Mouse (Mus musculus): ENCODE data around the gene Samd8. TPM values are rescaled to one million over a fixed set of nuclear protein-coding genes. Genes with fewer than 3 reads are reported as not detected.

Gene Samd8
- total and polyA plus RNA-seq, 2 experiments from 2014 or later: 8.3 to 17.3 TPM

- Histone ChIP-seq H3K4me2 (ENCODE audit: low read depth, low read length) (no peak overlapping the region), H3K36me3 (replicated peaks; ENCODE audit: control insufficient read depth, insufficient read depth, low read length) (peaks cover 40% of the 10 kb centered on the region; the same call in 1 of the 2 replicates), H3K4me3 (ENCODE audit: low read depth, low read length) (no peak overlapping the region), H3K27me3 (ENCODE audit: control insufficient read depth, insufficient read depth, low read length) (no peaks in the 10 kb centered on the region), H3K4me1 (ENCODE audit: control insufficient read depth, insufficient read depth) (no peaks in the 10 kb centered on the region), H3K27ac (ENCODE audit: low read depth) (no peak overlapping the region), H3K9me3 (replicated peaks; ENCODE audit: control insufficient read depth, low read length) (no peaks in the 10 kb centered on the region), H3K9ac (replicated peaks; ENCODE audit: low read depth, low read length) (no peak overlapping the region)
- no peak for DNase-seq (ENCODE audit: low spot score)
- no peak for TF ChIP-seq EP300 (IDR thresholded peaks at IDR 0.05; ENCODE audit: low read depth)
- TF ChIP-seq CTCF (IDR thresholded peaks at IDR 0.05; ENCODE audit: low read depth): no peak
- WGBS: 76% methylated on average over 3 of the region's 3 CpGs
- ATAC-seq (ENCODE audit: insufficient read depth, low read depth): no peak
Observed at GRCm38 (mm10) chr14:21787374-21787773, 37.0 kb downstream of the Samd8 start.

GRCm38 (mm10) chr14:21788121-21788520 lies 37.8 kb downstream of the Samd8 start:
- Histone ChIP-seq H3K9me3 (replicated peaks; ENCODE audit: control insufficient read depth, low read length) (no peaks in the 10 kb centered on the region), H3K36me3 (replicated peaks; ENCODE audit: control insufficient read depth, insufficient read depth, low read length) (peaks cover 46% of the 10 kb centered on the region), H3K4me2 (ENCODE audit: low read depth, low read length) (no peak overlapping the region), H3K4me1 (ENCODE audit: control insufficient read depth, insufficient read depth) (no peaks in the 10 kb centered on the region), H3K9ac (replicated peaks; ENCODE audit: low read depth, low read length) (no peak overlapping the region), H3K4me3 (ENCODE audit: low read depth, low read length) (no peak overlapping the region), H3K27ac (ENCODE audit: low read depth) (no peak overlapping the region), H3K27me3 (ENCODE audit: control insufficient read depth, insufficient read depth, low read length) (no peaks in the 10 kb centered on the region)
- 83% methylated on average over 5 of the region's 5 CpGs for WGBS
- DNase-seq (ENCODE audit: low spot score) (no peak), ATAC-seq (ENCODE audit: insufficient read depth, low read depth) (no peak)
- TF ChIP-seq EP300 (IDR thresholded peaks at IDR 0.05; ENCODE audit: low read depth): no peak
- TF ChIP-seq CTCF (IDR thresholded peaks at IDR 0.05; ENCODE audit: low read depth): no peak

- ATAC-seq (ENCODE audit: insufficient read depth, low read depth): no peak
- H3K27me3 ChIP-seq (ENCODE audit: control insufficient read depth, insufficient read depth, low read length): no peaks in the 10 kb centered on the region
- H3K4me3 ChIP-seq (ENCODE audit: low read depth, low read length): no peak overlapping the region
- H3K36me3 ChIP-seq (replicated peaks; ENCODE audit: control insufficient read depth, insufficient read depth, low read length): peaks cover 46% of the 10 kb centered on the region
- DNase-seq (ENCODE audit: low spot score): no peak
- TF ChIP-seq CTCF (IDR thresholded peaks at IDR 0.05; ENCODE audit: low read depth) (no peak), EP300 (IDR thresholded peaks at IDR 0.05; ENCODE audit: low read depth) (no peak)
- H3K27ac ChIP-seq (ENCODE audit: low read depth): no peak overlapping the region
- H3K9me3 ChIP-seq (replicated peaks; ENCODE audit: control insufficient read depth, low read length): no peaks in the 10 kb centered on the region
- H3K9ac ChIP-seq (replicated peaks; ENCODE audit: low read depth, low read length): no peak overlapping the region
- 90% methylated on average over 9 of the region's 9 CpGs for WGBS
- no peaks in the 10 kb centered on the region for H3K4me1 ChIP-seq (ENCODE audit: control insufficient read depth, insufficient read depth)
- H3K4me2 ChIP-seq (ENCODE audit: low read depth, low read length): no peak overlapping the region
Observed at GRCm38 (mm10) chr14:21790585-21791251, 40.4 kb downstream of the Samd8 start.

- no peak for DNase-seq (ENCODE audit: low spot score)
- no peaks in the 10 kb centered on the region for H3K4me1 ChIP-seq (ENCODE audit: control insufficient read depth, insufficient read depth)
Observed at GRCm38 (mm10) chr14:21791722-21792121, 41.4 kb downstream of the Samd8 start.

GRCm38 (mm10) chr14:21792250-21792649 lies 41.9 kb downstream of the Samd8 start:
- Histone ChIP-seq H3K27me3 (ENCODE audit: control insufficient read depth, insufficient read depth, low read length) (no peaks in the 10 kb centered on the region), H3K4me1 (ENCODE audit: control insufficient read depth, insufficient read depth) (no peaks in the 10 kb centered on the region), H3K4me2 (ENCODE audit: low read depth, low read length) (no peak overlapping the region), H3K36me3 (replicated peaks; ENCODE audit: control insufficient read depth, insufficient read depth, low read length) (peaks cover 40% of the 10 kb centered on the region), H3K27ac (ENCODE audit: low read depth) (no peak overlapping the region), H3K9me3 (replicated peaks; ENCODE audit: control insufficient read depth, low read length) (no peaks in the 10 kb centered on the region), H3K9ac (replicated peaks; ENCODE audit: low read depth, low read length) (no peak overlapping the region), H3K4me3 (ENCODE audit: low read depth, low read length) (no peak overlapping the region)
- TF ChIP-seq CTCF (IDR thresholded peaks at IDR 0.05; ENCODE audit: low read depth) (no peak), EP300 (IDR thresholded peaks at IDR 0.05; ENCODE audit: low read depth) (no peak)
- ATAC-seq (ENCODE audit: insufficient read depth, low read depth) (no peak), DNase-seq (ENCODE audit: low spot score) (no peak)
- WGBS: 89% methylated on average over 6 of the region's 6 CpGs

More at GRCm38 (mm10) chr14:21791722-21792121, 41.4 kb downstream of the Samd8 start:
- Histone ChIP-seq H3K4me3 (ENCODE audit: low read depth, low read length) (no peak overlapping the region), H3K27ac (ENCODE audit: low read depth) (no peak overlapping the region), H3K9me3 (replicated peaks; ENCODE audit: control insufficient read depth, low read length) (no peaks in the 10 kb centered on the region), H3K36me3 (replicated peaks; ENCODE audit: control insufficient read depth, insufficient read depth, low read length) (peaks cover 42% of the 10 kb centered on the region), H3K9ac (replicated peaks; ENCODE audit: low read depth, low read length) (no peak overlapping the region), H3K4me2 (ENCODE audit: low read depth, low read length) (no peak overlapping the region), H3K27me3 (ENCODE audit: control insufficient read depth, insufficient read depth, low read length) (no peaks in the 10 kb centered on the region)
- no peak for TF ChIP-seq CTCF (IDR thresholded peaks at IDR 0.05; ENCODE audit: low read depth)
- TF ChIP-seq EP300 (IDR thresholded peaks at IDR 0.05; ENCODE audit: low read depth): no peak
- no peak for ATAC-seq (ENCODE audit: insufficient read depth, low read depth)
- WGBS: 73% methylated on average over 4 of the region's 4 CpGs

GRCm38 (mm10) chr14:21800641-21801040 lies 50.3 kb downstream of the Samd8 start:
- Histone ChIP-seq H3K36me3 (replicated peaks; ENCODE audit: control insufficient read depth, insufficient read depth, low read length) (peaks cover 3% of the 10 kb centered on the region; the same call in 1 of the 2 replicates), H3K27ac (ENCODE audit: low read depth) (no peak overlapping the region), H3K27me3 (ENCODE audit: control insufficient read depth, insufficient read depth, low read length) (no peaks in the 10 kb centered on the region), H3K4me2 (ENCODE audit: low read depth, low read length) (no peak overlapping the region), H3K4me3 (ENCODE audit: low read depth, low read length) (no peak overlapping the region), H3K9me3 (replicated peaks; ENCODE audit: control insufficient read depth, low read length) (no peaks in the 10 kb centered on the region), H3K9ac (replicated peaks; ENCODE audit: low read depth, low read length) (no peak overlapping the region), H3K4me1 (ENCODE audit: control insufficient read depth, insufficient read depth) (no peaks in the 10 kb centered on the region)
- DNase-seq (ENCODE audit: low spot score): no peak
- WGBS: 95% methylated on average over 4 of the region's 4 CpGs
- ATAC-seq (ENCODE audit: insufficient read depth, low read depth): no peak
- TF ChIP-seq CTCF (IDR thresholded peaks at IDR 0.05; ENCODE audit: low read depth) (no peak), EP300 (IDR thresholded peaks at IDR 0.05; ENCODE audit: low read depth) (no peak)
